Mouse (Mus musculus) heart, postnatal 0 days (tissue): ENCODE results near the gene Zfp78.

Source experiments
- CTCF ChIP-seq: IDR thresholded peaks from 2 replicates; pipeline ENCODE4 v1.5.1; 2016; ENCODE audit warnings: antibody characterized with exemption, control low read depth, low read depth
- EP300 ChIP-seq: IDR thresholded peaks from 2 replicates; pipeline ENCODE4 v1.6.1; 2016; ENCODE audit warnings: antibody characterized with exemption, low read depth

- TF ChIP-seq CTCF (peak; percentile 74), EP300 (no peak)
Observed at GRCm38 (mm10) chr7:6358937-6359590, 4.0 kb upstream of the Zfp78 start.
